Mouse (Mus musculus) bone marrow macrophage, adult 2 months (primary cell): Measurements from ENCODE around the gene Anxa5.

Experiments used
- CTCF ChIP-seq: IDR thresholded peaks from 2 replicates; pipeline ENCODE4 v1.5.1; 2012; ENCODE audit warnings: low read depth, mild to moderate bottlenecking, low read length, moderate library complexity
- POLR2A ChIP-seq: IDR thresholded peaks from 2 replicates; pipeline ENCODE4 v1.6.1; 2012; ENCODE audit warnings: mild to moderate bottlenecking, low read depth, low read length, borderline replicate concordance

DNA sequence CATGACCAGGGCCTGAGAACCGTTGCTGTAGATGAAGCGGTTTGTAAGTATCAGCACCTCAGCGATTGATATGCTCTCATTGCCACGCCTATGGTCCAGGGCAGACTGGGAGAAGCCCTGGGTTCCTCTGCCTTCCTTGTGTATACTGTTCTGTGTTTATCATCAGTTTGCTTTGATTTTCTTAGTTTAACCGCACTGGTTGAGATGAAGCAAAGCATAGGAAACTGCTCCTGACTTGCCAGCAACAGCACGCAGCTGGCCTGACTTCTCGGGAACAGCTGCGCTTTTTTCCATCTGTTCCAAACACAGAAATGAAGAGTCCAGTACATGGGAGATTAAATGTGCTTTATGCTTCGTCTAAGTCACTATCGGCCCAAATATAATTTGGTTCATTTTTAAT is 75.0 kb downstream of the Anxa5 start:
- TF ChIP-seq POLR2A (no peak), CTCF (no peak)
